Mouse (Mus musculus) heart, embryonic 16.5 days (tissue): Measurements from ENCODE around the gene Ddi2. TPM values are rescaled to one million over a fixed set of nuclear protein-coding genes. Genes with fewer than 3 reads are reported as not detected.
A peak's percentile ranks its signal among the peaks of the same experiment; 100 is the strongest.

Experiments
- ATAC-seq: fragments of 200-750 bp; cut with Nextera tagmentation; replicated peaks from 2 replicates; pipeline ENCODE4 v1.8.0; 2017; ENCODE audit warnings: moderate number of reproducible peaks; ENCODE audit not compliant: insufficient read depth, low FRiP score; ENCODE audit errors: extremely low read depth
- H3K27ac ChIP-seq: fragments of 300-500 bp; sonication (generic); 2 replicates; pipeline ENCODE4 v1.5.1; 2014; ENCODE audit warnings: mild to moderate bottlenecking, low read length, control low read depth, moderate library complexity
- H3K27me3 ChIP-seq: fragments of 300-500 bp; sonication (generic); 2 replicates; pipeline ENCODE4 v1.6.1; 2014; ENCODE audit warnings: low read length, mixed read lengths; ENCODE audit not compliant: control insufficient read depth, insufficient read depth
- H3K36me3 ChIP-seq: fragments of 300-500 bp; sonication (generic); 2 replicates; pipeline ENCODE4 v1.6.1; 2014; ENCODE audit not compliant: control insufficient read depth, insufficient read depth
- H3K4me1 ChIP-seq: fragments of 300-500 bp; sonication (generic); 2 replicates; pipeline ENCODE4 v1.6.1; 2014; ENCODE audit warnings: low read length, mixed read lengths; ENCODE audit not compliant: control insufficient read depth, insufficient read depth
- H3K4me2 ChIP-seq: fragments of 300-500 bp; sonication (generic); 2 replicates; pipeline ENCODE4 v1.6.1; 2014; ENCODE audit warnings: low read depth, mild to moderate bottlenecking, control low read depth, low read length
- H3K4me3 ChIP-seq: fragments of 300-500 bp; sonication (generic); 2 replicates; pipeline ENCODE4 v1.5.1; 2014; ENCODE audit warnings: mild to moderate bottlenecking, control low read depth, low read length
- H3K9ac ChIP-seq: fragments of 300-500 bp; sonication (generic); 2 replicates; pipeline ENCODE4 v1.6.1; 2014; ENCODE audit warnings: low read length, control low read depth
- H3K9me3 ChIP-seq: fragments of 300-500 bp; sonication (generic); replicated peaks from 2 replicates; pipeline ENCODE4 v1.6.1; 2016; ENCODE audit warnings: low read length; ENCODE audit not compliant: control insufficient read depth
- WGBS: fragments of 180-500 bp; shearing (Covaris S2); extraction: QIAGEN DNeasy Blood & Tissue Kit; methylation state at CpG from one replicate; pipeline ENCODE4 v1.1.7; 2014; 5-methylcytosine and 5-hydroxymethylcytosine counted together
- polyA plus RNA-seq: library from polyadenylated mRNA; unstranded; fragments of >200 nt; fragmentation: Nextera tagmentation; extraction: Ambion mirVana; gene quantifications from 2 replicates; pipeline ENCODE4 v1.2.1, GENCODE M21; 2015

The Ddi2 gene
- polyA plus RNA-seq, 1 experiment from 2014 or later, result 14.1 TPM

DNA sequence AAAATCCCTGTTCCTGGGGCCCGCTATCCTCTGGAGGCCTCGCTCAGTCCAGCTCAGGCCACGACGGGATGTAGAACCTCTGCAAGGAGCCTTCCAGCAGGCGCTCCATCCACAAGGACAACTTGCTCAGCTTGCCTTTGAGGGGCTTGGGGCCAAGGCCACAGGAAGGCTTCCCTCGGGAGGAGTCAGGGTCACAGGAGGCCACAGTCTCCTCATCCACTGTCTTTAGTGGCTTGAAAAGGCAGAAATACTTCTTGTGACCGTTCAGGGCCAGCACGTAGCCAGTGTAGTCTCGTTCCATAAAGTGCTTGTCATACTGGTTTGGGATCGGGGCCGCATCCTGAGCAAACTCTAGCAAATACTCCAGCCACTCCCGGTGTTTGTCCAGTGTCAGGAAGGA, 40.3 kb upstream of the Ddi2 start:
- ATAC-seq, result no peak
- H3K9ac ChIP-seq, result no peak overlapping the region
- 89% methylated on average over 12 of the region's 12 CpGs for WGBS
- no peak overlapping the region for H3K4me3 ChIP-seq
- no peak overlapping the region for H3K4me2 ChIP-seq
- H3K9me3 ChIP-seq, result no peaks in the 10 kb centered on the region
- no peak overlapping the region for H3K27ac ChIP-seq
- H3K27me3 ChIP-seq, result no peaks in the 10 kb centered on the region
- H3K36me3 ChIP-seq, result peaks cover 35% of the 10 kb centered on the region
- peaks cover 24% of the 10 kb centered on the region for H3K4me1 ChIP-seq

DNA sequence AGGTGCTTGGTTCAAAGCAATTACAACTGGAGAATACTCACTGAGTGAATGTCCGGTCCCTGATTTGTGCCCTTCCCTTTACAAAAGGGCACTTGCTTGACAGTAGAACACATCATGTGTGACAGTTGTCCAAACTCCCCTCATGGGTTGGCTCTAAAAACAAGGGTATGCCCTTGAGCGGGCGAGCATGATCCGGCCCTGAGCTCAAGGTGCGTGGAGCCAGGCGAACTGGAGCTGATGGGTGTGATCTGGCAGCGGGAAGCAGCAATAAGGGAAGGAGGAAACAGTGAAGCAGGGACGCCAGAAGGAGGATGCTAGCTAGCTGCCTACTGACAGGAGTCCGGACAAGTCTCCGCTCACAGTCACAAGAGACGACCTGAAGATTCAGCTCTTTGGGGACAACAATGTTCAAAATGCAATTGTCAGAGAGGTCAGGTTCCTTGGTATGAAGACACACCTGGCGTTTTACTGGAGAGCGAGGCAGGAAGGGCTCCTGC, 38.9 kb upstream of the Ddi2 start:
- Histone ChIP-seq H3K9me3 (no peaks in the 10 kb centered on the region), H3K4me3 (no peak overlapping the region), H3K4me2 (no peak overlapping the region), H3K36me3 (peaks cover 35% of the 10 kb centered on the region), H3K4me1 (peaks cover 13% of the 10 kb centered on the region), H3K27ac (no peak overlapping the region), H3K9ac (no peak overlapping the region), H3K27me3 (no peaks in the 10 kb centered on the region)
- 90% methylated on average over 13 of the region's 13 CpGs for WGBS
- no peak for ATAC-seq

DNA sequence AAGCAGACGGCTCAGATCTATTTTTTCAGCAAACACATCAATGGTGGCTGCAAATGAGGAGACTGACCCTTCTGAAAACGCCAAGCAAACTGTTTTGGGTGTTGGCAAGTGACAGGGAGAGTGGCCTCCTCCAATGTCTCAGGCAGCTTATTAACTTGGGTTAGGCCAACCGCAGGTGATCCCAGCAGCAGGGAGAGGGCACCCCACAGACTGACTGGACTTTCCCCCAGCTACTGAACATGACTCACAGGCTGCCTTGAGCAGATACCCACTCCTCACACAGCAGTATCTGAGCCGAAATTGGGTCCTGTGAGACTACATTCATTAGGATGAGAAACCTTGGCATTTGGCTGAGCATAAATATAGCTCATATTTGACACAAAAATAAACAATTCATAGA, 37.7 kb upstream of the Ddi2 start:
- no peak overlapping the region for H3K27ac ChIP-seq
- peaks cover under 1% of the 10 kb centered on the region for H3K4me1 ChIP-seq
- WGBS, result 81% methylated on average over 4 of the region's 4 CpGs
- ATAC-seq, result no peak
- H3K36me3 ChIP-seq, result peaks cover 34% of the 10 kb centered on the region
- no peak overlapping the region for H3K4me2 ChIP-seq
- H3K9me3 ChIP-seq, result no peaks in the 10 kb centered on the region
- no peaks in the 10 kb centered on the region for H3K27me3 ChIP-seq
- no peak overlapping the region for H3K4me3 ChIP-seq
- H3K9ac ChIP-seq, result no peak overlapping the region

DNA sequence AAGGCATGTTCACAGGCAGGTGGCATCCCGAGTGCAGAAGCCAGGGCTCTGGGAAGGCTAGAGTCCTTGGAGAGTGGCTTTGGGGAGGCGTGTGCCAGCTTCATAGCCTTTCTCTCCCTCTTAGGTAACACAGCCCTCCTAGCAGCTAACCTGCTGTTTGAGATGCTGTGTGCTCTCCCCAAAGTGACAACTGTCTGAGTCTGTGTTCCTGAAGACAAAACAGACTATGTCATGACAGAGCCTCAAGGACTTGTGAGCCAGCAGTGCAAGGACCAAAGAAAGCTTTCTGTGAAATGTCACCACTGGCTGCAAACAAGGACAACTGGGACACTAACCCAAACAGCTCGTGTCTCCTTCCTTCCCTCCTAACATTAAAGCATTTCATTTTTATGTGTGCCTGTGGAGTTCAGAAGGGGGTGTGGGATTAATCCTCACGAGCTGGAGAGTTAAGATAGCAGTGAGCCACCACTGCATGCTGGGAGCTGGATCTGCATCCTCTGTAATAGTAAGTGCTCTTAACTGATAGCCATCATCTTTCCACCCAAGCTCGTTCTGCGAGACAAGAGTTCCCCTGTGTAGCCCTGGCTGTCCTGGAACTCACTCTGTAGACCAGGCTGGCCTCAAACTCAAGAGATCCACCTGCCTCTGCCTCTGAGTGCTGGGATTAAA, 35.8 kb upstream of the Ddi2 start:
- H3K4me3 ChIP-seq, result no peak overlapping the region
- no peak overlapping the region for H3K4me2 ChIP-seq
- H3K4me1 ChIP-seq, result no peaks in the 10 kb centered on the region
- no peaks in the 10 kb centered on the region; the same call in 1 of the 2 replicates for H3K9me3 ChIP-seq
- no peak overlapping the region for H3K9ac ChIP-seq
- no peaks in the 10 kb centered on the region for H3K27me3 ChIP-seq
- no peak for ATAC-seq
- no peak overlapping the region for H3K27ac ChIP-seq
- peaks cover 26% of the 10 kb centered on the region for H3K36me3 ChIP-seq
- 51% methylated on average over 6 of the region's 6 CpGs for WGBS

DNA sequence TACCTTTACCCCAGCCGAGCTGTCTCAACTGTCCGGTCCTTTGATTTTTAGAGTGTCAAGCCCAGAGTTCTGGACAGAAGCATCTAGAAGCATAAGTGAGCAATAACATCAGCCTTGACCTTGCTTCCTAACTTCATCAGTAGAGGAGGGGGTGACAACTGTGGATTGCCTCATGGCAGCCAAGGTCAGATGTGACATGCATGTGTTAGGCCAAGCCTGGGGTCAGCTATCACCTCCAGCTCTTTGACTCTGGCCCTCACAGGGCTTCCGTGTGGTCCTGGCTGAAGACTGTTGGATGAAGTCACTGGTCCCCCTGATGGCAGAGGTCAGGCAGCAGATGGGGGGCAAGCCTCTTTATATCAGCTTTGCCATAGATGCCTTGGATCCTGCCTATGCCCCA, 33.9 kb upstream of the Ddi2 start:
- no peaks in the 10 kb centered on the region; the same call in 1 of the 2 replicates for H3K9me3 ChIP-seq
- no peak overlapping the region for H3K4me3 ChIP-seq
- no peak overlapping the region for H3K27ac ChIP-seq
- no peak overlapping the region for H3K9ac ChIP-seq
- H3K27me3 ChIP-seq, result no peaks in the 10 kb centered on the region
- peaks cover 9% of the 10 kb centered on the region for H3K36me3 ChIP-seq
- no peak overlapping the region for H3K4me2 ChIP-seq
- ATAC-seq, result no peak
- H3K4me1 ChIP-seq, result peaks cover 1% of the 10 kb centered on the region
- 87% methylated on average over 3 of the region's 3 CpGs for WGBS

DNA sequence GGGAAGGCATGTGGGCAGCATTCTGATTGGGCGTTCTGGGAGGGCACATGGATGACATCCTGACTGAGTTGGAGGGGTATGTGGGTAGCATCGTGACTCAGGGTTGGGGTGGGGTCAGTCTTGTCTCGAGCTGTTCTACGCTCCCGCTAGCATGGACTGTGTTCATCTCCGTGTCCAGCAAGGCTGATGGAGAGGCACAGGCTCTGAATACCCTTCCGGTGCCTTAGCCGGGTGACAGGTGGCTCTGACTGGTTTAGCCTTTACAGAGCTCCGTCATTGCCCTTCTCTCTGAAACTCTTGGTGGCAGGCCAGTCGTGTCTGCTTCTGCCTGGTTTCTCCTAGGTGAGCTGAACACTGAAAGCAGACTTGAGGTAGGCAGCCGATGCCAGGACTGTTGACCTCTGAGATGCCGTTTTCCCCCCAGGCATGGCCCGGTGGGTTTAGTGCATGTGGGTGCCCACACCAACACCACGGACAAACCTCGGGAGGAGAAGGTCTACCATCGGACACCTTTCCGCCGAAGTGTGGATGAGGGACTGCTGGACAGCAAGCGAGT, 32.2 kb upstream of the Ddi2 start:
- Histone ChIP-seq H3K9ac (no peak overlapping the region), H3K36me3 (no peaks in the 10 kb centered on the region), H3K27ac (no peak overlapping the region), H3K4me1 (peaks cover 9% of the 10 kb centered on the region), H3K4me3 (no peak overlapping the region), H3K4me2 (no peak overlapping the region), H3K9me3 (no peaks in the 10 kb centered on the region; the same call in 1 of the 2 replicates), H3K27me3 (no peaks in the 10 kb centered on the region)
- ATAC-seq, result no peak
- 84% methylated on average over 19 of the region's 19 CpGs for WGBS

DNA sequence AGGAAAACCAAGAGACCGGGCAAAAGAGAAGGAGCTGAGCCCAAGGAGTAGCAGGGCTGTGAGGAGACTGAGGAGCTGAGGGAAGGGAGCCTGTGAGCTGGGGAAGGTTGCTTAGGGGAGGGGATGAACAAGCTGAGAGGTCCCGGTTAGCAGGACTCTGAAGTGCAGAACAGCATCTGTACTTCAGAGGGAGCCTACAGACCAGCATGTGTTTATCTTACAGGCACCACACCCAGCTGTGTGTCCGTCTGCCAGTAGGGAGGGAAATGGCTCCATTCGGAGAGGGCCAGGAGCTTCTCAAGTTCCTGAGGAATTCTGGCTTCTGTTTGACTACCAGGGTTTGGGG, 28.8 kb upstream of the Ddi2 start:
- no peak overlapping the region for H3K27ac ChIP-seq
- ATAC-seq, result no peak

DNA sequence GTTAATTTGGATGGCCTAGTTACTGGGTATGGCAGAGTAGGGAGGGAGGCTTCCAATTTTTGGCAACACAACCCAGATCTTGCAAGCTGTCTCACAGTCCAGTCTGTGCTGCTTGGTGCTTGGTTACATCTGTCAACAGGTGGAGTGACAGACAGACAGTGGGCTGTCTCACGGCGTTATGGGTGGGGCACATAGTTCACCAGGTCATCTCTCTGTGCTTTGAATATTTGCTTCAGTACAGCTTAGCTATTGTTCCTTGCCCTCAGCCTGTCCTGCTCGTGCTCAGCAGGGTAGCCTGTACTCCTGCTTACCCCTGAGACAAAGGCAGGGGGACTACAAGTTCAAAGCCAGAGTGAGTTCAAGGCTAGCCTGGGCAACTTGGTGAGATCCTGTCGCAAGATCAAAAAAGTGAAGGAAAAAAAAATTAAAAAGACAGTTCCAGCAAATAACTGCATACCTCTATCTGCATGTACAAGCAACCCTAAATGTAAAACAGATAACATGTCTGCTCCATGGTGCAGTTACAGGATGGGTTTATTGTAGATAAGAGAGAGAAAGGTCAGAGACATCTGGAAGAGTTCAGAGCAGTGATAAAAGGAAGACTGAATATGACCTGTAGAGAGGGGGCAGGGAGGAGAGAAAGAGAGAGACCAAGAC, 28.3 kb upstream of the Ddi2 start:
- Histone ChIP-seq H3K27ac (no peak overlapping the region), H3K36me3 (no peaks in the 10 kb centered on the region), H3K9ac (peak overlapping the region; percentile 11; the same call in 1 of the 2 replicates), H3K4me2 (no peak overlapping the region), H3K4me3 (no peak overlapping the region), H3K4me1 (peaks cover 9% of the 10 kb centered on the region), H3K27me3 (no peaks in the 10 kb centered on the region), H3K9me3 (no peaks in the 10 kb centered on the region; the same call in 1 of the 2 replicates)
- ATAC-seq, result peak; percentile 59
- WGBS, result 23% methylated on average over 4 of the region's 4 CpGs

More for the DNA sequence above, 28.8 kb upstream of the Ddi2 start:
- Histone ChIP-seq H3K9ac (peak overlapping the region; percentile 11; the same call in 1 of the 2 replicates), H3K4me2 (no peak overlapping the region), H3K36me3 (no peaks in the 10 kb centered on the region), H3K27me3 (no peaks in the 10 kb centered on the region), H3K9me3 (no peaks in the 10 kb centered on the region; the same call in 1 of the 2 replicates), H3K4me1 (peaks cover 9% of the 10 kb centered on the region), H3K4me3 (no peak overlapping the region)
- WGBS, result 11% methylated on average over 4 of the region's 4 CpGs

DNA sequence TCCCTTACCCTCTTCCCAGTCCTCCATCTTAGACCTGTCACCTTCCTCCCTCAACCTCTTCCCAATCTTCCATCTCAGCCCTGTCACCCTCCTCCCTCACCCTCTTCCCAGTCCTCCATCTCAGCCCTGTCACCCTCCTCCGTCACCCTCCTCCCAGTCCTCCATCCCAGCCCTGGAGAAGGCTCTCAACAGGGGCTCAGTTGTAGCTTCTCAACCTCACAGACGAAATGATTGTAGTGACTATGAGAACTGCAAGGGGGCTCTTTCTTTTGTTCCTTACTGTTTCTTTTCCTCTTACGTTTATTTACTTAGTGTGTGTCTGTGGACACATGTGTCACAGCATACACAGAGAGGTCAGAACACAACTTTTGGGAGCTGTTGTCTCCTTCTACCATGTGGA, 27.6 kb upstream of the Ddi2 start:
- H3K27ac ChIP-seq, result no peak overlapping the region
- no peak for ATAC-seq
- 71% methylated on average over 3 of the region's 3 CpGs for WGBS

More for the DNA sequence above, 27.6 kb upstream of the Ddi2 start:
- no peaks in the 10 kb centered on the region for H3K36me3 ChIP-seq
- peaks cover 9% of the 10 kb centered on the region for H3K4me1 ChIP-seq
- no peak overlapping the region for H3K4me2 ChIP-seq
- no peaks in the 10 kb centered on the region for H3K27me3 ChIP-seq
- H3K4me3 ChIP-seq, result no peak overlapping the region
- 0 out of 2 replicates have a peak overlapping the region, but pooled peaks have one; percentile 7 for H3K9ac ChIP-seq
- H3K9me3 ChIP-seq, result no peaks in the 10 kb centered on the region; the same call in 1 of the 2 replicates
